Mouse (Mus musculus) kidney, postnatal 25 days (tissue): ENCODE results near the gene Chst11.

Source experiments
- DNase-seq, 2 experiments: peaks; one replicate each; pipeline ENCODE4 v3.0.0; 2021; ENCODE audit warnings: mixed read lengths in 2 of 2

Gene Chst11

GRCm38 (mm10) chr10:82991756-82992519, 6.6 kb downstream of the Chst11 start:
- DNase-seq = no peak

- DNase-seq = peak in 1 of 2 experiments; percentile 24
These were observed 9.0 kb downstream of the Chst11 start for GRCm38 (mm10) chr10:82994284-82994683.

GRCm38 (mm10) chr10:82997460-82997859, 12.2 kb downstream of the Chst11 start:
- no peak for DNase-seq

GRCm38 (mm10) chr10:83000169-83000568, 14.9 kb downstream of the Chst11 start:
- no peak for DNase-seq

GRCm38 (mm10) chr10:83000721-83001120, 15.4 kb downstream of the Chst11 start:
- DNase-seq = no peak

- no peak for DNase-seq
These were observed 18.6 kb downstream of the Chst11 start for GRCm38 (mm10) chr10:83003899-83004298.

GRCm38 (mm10) chr10:83004389-83004788, 19.1 kb downstream of the Chst11 start:
- DNase-seq = peak; percentile 8 to 45

- no peak for DNase-seq
These were observed 19.7 kb downstream of the Chst11 start for GRCm38 (mm10) chr10:83005003-83005402.

GRCm38 (mm10) chr10:83006258-83006657, 21.0 kb downstream of the Chst11 start:
- DNase-seq = no peak

GRCm38 (mm10) chr10:83013984-83014383, 28.7 kb downstream of the Chst11 start:
- DNase-seq = no peak

- DNase-seq = no peak
These were observed 30.6 kb downstream of the Chst11 start for GRCm38 (mm10) chr10:83015919-83016318.

GRCm38 (mm10) chr10:83016779-83017178, 31.5 kb downstream of the Chst11 start:
- DNase-seq = no peak

- DNase-seq = no peak
These were observed 32.6 kb downstream of the Chst11 start for GRCm38 (mm10) chr10:83017760-83018498.

- no peak for DNase-seq
These were observed 33.2 kb downstream of the Chst11 start for GRCm38 (mm10) chr10:83018521-83018920.

- DNase-seq = no peak
These were observed 34.4 kb downstream of the Chst11 start for GRCm38 (mm10) chr10:83019497-83020270.

GRCm38 (mm10) chr10:83022616-83023015, 37.3 kb downstream of the Chst11 start:
- DNase-seq = no peak

GRCm38 (mm10) chr10:83026174-83026573, 40.9 kb downstream of the Chst11 start:
- DNase-seq = no peak

- DNase-seq = no peak
These were observed 42.4 kb downstream of the Chst11 start for GRCm38 (mm10) chr10:83027673-83028072.

GRCm38 (mm10) chr10:83030103-83030661, 44.9 kb downstream of the Chst11 start:
- DNase-seq = no peak

- no peak for DNase-seq
These were observed 45.6 kb downstream of the Chst11 start for GRCm38 (mm10) chr10:83030928-83031327.

- no peak for DNase-seq
These were observed 46.3 kb downstream of the Chst11 start for GRCm38 (mm10) chr10:83031561-83031960.

GRCm38 (mm10) chr10:83032559-83032958, 47.3 kb downstream of the Chst11 start:
- DNase-seq = peak; percentile 29 to 57
